Mouse (Mus musculus): ENCODE data around the gene Acad9. TPM values are rescaled to one million over a fixed set of nuclear protein-coding genes. Genes with fewer than 3 reads are reported as not detected.
A peak's percentile ranks its signal among the peaks of the same experiment; 100 is the strongest.

The Acad9 gene
- total RNA-seq, 1 experiment, result 41.9 TPM

GRCm38 (mm10) chr3:36060096-36060850 is 5.5 kb upstream of the Acad9 start:
- in situ Hi-C loops (cut with MboI; ENCODE audit: low sequenced_read_pairs in 2 of 2, unreplicated experiment in 2 of 2), result loop anchor here in 1 of 2 experiments (25.0 kb wide), 1 partner anchor 373 kb away; no protein-coding TSS in a partner anchor
- H3K4me3 ChIP-seq (ENCODE audit: insufficient read depth in 1 of 2, low read depth in 1 of 2, low read length in 2 of 2, poor library complexity in 1 of 2, severe bottlenecking in 1 of 2), result no peak overlapping the region
- no peak overlapping the region for H3K9ac ChIP-seq (ENCODE audit: insufficient read depth, low read depth, low read length, poor library complexity, severe bottlenecking)
- no peak overlapping the region for H3K27ac ChIP-seq (ENCODE audit: insufficient read depth, low read depth, low read length, poor library complexity, severe bottlenecking)
- peak; percentile 71 for TF ChIP-seq ZC3H11A (IDR thresholded peaks at IDR 0.05; ENCODE audit: borderline replicate concordance, low read depth, low read length)
- no peak for TF ChIP-seq MAFK (IDR thresholded peaks at IDR 0.05; ENCODE audit: insufficient read depth, low read depth, low read length)
- H3K4me1 ChIP-seq (ENCODE audit: control insufficient read depth in 2 of 2, insufficient read depth in 2 of 2, low read length in 2 of 2, poor library complexity in 1 of 2), result no peaks in the 10 kb centered on the region
- peak; percentile 69 for DNase-seq (ENCODE audit: low read depth, low spot score)
- H3K36me3 ChIP-seq (ENCODE audit: control insufficient read depth, insufficient read depth, low read length, poor library complexity, severe bottlenecking), result no peaks in the 10 kb centered on the region
- H3K9me3 ChIP-seq (ENCODE audit: control insufficient read depth, insufficient read depth, low read depth, low read length), result no peaks in the 10 kb centered on the region

GRCm38 (mm10) chr3:36064592-36065061 is 1.2 kb upstream of the Acad9 start:
- TF ChIP-seq CHD2 (IDR thresholded peaks at IDR 0.05; ENCODE audit: low read depth, low read length), result no peak
- no peak for TF ChIP-seq MAFK (IDR thresholded peaks at IDR 0.05; ENCODE audit: insufficient read depth, low read depth, low read length)
- no peak for TF ChIP-seq ZC3H11A (IDR thresholded peaks at IDR 0.05; ENCODE audit: borderline replicate concordance, low read depth, low read length)
- TF ChIP-seq HCFC1 (IDR thresholded peaks at IDR 0.05; ENCODE audit: borderline replicate concordance, insufficient read depth, low read length), result no peak
- TF ChIP-seq ZNF384 (IDR thresholded peaks at IDR 0.05; ENCODE audit: low read depth, low read length), result no peak
- H3K9me3 ChIP-seq (ENCODE audit: control insufficient read depth, insufficient read depth, low read depth, low read length), result no peaks in the 10 kb centered on the region
- H3K27ac ChIP-seq (ENCODE audit: insufficient read depth, low read depth, low read length, poor library complexity, severe bottlenecking), result no peak overlapping the region
- H3K36me3 ChIP-seq (ENCODE audit: control insufficient read depth, insufficient read depth, low read length, poor library complexity, severe bottlenecking), result no peaks in the 10 kb centered on the region; the same call in 1 of the 2 replicates
- DNase-seq (ENCODE audit: low read depth, low spot score), result no peak
- in situ Hi-C loops (cut with MboI; ENCODE audit: low sequenced_read_pairs in 2 of 2, unreplicated experiment in 2 of 2), result loop anchor here in 1 of 2 experiments (25.0 kb wide), 1 partner anchor 377 kb away; no protein-coding TSS in a partner anchor
- H3K4me3 ChIP-seq (ENCODE audit: insufficient read depth in 1 of 2, low read depth in 1 of 2, low read length in 2 of 2, poor library complexity in 1 of 2, severe bottlenecking in 1 of 2), result no peak overlapping the region
- H3K4me1 ChIP-seq (ENCODE audit: control insufficient read depth in 2 of 2, insufficient read depth in 2 of 2, low read length in 2 of 2, poor library complexity in 1 of 2), result peaks cover 0 to 2% of the 10 kb centered on the region in 2 experiments; a peak in 1 of 4 replicates
- no peak overlapping the region for H3K9ac ChIP-seq (ENCODE audit: insufficient read depth, low read depth, low read length, poor library complexity, severe bottlenecking)

GRCm38 (mm10) chr3:36065166-36065565 is 613 bp upstream of the Acad9 start:
- in situ Hi-C loops (cut with MboI; ENCODE audit: low sequenced_read_pairs in 2 of 2, unreplicated experiment in 2 of 2), result loop anchor here in 1 of 2 experiments (25.0 kb wide), 1 partner anchor 378 kb away; no protein-coding TSS in a partner anchor
- Histone ChIP-seq H3K36me3 (ENCODE audit: control insufficient read depth, insufficient read depth, low read length, poor library complexity, severe bottlenecking) (no peaks in the 10 kb centered on the region; the same call in 1 of the 2 replicates), H3K4me3 (ENCODE audit: insufficient read depth in 1 of 2, low read depth in 1 of 2, low read length in 2 of 2, poor library complexity in 1 of 2, severe bottlenecking in 1 of 2) (peak overlapping the region in 1 of 2 experiments; percentile 91; a peak in 1 of 4 replicates), H3K4me1 (ENCODE audit: control insufficient read depth in 2 of 2, insufficient read depth in 2 of 2, low read length in 2 of 2, poor library complexity in 1 of 2) (peaks cover 0 to 2% of the 10 kb centered on the region in 2 experiments; a peak in 1 of 4 replicates), H3K27ac (ENCODE audit: insufficient read depth, low read depth, low read length, poor library complexity, severe bottlenecking) (no peak overlapping the region), H3K9ac (ENCODE audit: insufficient read depth, low read depth, low read length, poor library complexity, severe bottlenecking) (no peak overlapping the region), H3K9me3 (ENCODE audit: control insufficient read depth, insufficient read depth, low read depth, low read length) (no peaks in the 10 kb centered on the region)
- no peak for DNase-seq (ENCODE audit: low read depth, low spot score)
- TF ChIP-seq ZC3H11A (IDR thresholded peaks at IDR 0.05; ENCODE audit: borderline replicate concordance, low read depth, low read length), result no peak
- no peak for TF ChIP-seq MAFK (IDR thresholded peaks at IDR 0.05; ENCODE audit: insufficient read depth, low read depth, low read length)
- no peak for TF ChIP-seq HCFC1 (IDR thresholded peaks at IDR 0.05; ENCODE audit: borderline replicate concordance, insufficient read depth, low read length)
- no peak for TF ChIP-seq ZNF384 (IDR thresholded peaks at IDR 0.05; ENCODE audit: low read depth, low read length)
- no peak for TF ChIP-seq CHD2 (IDR thresholded peaks at IDR 0.05; ENCODE audit: low read depth, low read length)

GRCm38 (mm10) chr3:36067731-36068130 is 2.0 kb downstream of the Acad9 start:
- Histone ChIP-seq H3K36me3 (ENCODE audit: control insufficient read depth, insufficient read depth, low read length, poor library complexity, severe bottlenecking) (peaks cover 9% of the 10 kb centered on the region; the same call in 1 of the 2 replicates), H3K27ac (ENCODE audit: insufficient read depth, low read depth, low read length, poor library complexity, severe bottlenecking) (no peak overlapping the region), H3K4me1 (ENCODE audit: control insufficient read depth in 2 of 2, insufficient read depth in 2 of 2, low read length in 2 of 2, poor library complexity in 1 of 2) (peaks cover 0 to 2% of the 10 kb centered on the region in 2 experiments; a peak in 1 of 4 replicates), H3K9me3 (ENCODE audit: control insufficient read depth, insufficient read depth, low read depth, low read length) (no peaks in the 10 kb centered on the region), H3K9ac (ENCODE audit: insufficient read depth, low read depth, low read length, poor library complexity, severe bottlenecking) (no peak overlapping the region), H3K4me3 (ENCODE audit: insufficient read depth in 1 of 2, low read depth in 1 of 2, low read length in 2 of 2, poor library complexity in 1 of 2, severe bottlenecking in 1 of 2) (no peak overlapping the region)
- TF ChIP-seq MAFK (IDR thresholded peaks at IDR 0.05; ENCODE audit: insufficient read depth, low read depth, low read length) (no peak), ZNF384 (IDR thresholded peaks at IDR 0.05; ENCODE audit: low read depth, low read length) (no peak), CHD2 (IDR thresholded peaks at IDR 0.05; ENCODE audit: low read depth, low read length) (no peak)
- in situ Hi-C loops (cut with MboI; ENCODE audit: low sequenced_read_pairs in 2 of 2, unreplicated experiment in 2 of 2), result loop anchor here in 1 of 2 experiments (25.0 kb wide), 1 partner anchor 380 kb away; no protein-coding TSS in a partner anchor
- no peak for DNase-seq (ENCODE audit: low read depth, low spot score)

Measured in ES-E14 (cell line).